Mouse (Mus musculus) urinary bladder, postnatal 14 days (tissue): Measurements from ENCODE around the gene Cyp39a1.

ENCODE experiments used
- DNase-seq: peaks from one replicate; pipeline ENCODE4 v3.0.0; 2021; ENCODE audit warnings: low spot score

Gene Cyp39a1

GRCm38 (mm10) chr17:43684086-43684485, 16.9 kb downstream of the Cyp39a1 start:
- DNase-seq: no peak

- DNase-seq: no peak
Measured at GRCm38 (mm10) chr17:43684638-43685037, 17.4 kb downstream of the Cyp39a1 start.

DNA sequence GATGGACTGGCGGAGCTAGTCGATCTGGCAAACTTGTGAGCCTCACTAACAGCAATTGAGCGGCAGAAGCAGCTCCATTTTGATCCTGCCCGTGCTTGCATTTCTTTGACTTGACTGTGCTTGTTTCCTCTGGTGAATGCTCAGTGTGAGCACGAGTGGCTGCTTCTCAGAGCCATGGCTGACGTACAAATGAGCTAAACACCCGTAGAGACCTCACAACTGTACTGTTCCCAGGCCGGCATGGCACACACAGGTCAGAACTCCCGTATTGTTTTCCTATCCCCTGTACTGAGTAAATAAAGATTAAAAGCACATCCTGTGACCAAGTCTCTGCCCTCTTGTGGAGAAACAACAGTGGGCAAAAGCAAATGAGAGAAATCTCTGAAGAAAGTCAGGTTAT, 22.4 kb downstream of the Cyp39a1 start:
- DNase-seq: no peak

- DNase-seq: peak; percentile 74
Measured at GRCm38 (mm10) chr17:43698997-43699649, 31.9 kb downstream of the Cyp39a1 start.

DNA sequence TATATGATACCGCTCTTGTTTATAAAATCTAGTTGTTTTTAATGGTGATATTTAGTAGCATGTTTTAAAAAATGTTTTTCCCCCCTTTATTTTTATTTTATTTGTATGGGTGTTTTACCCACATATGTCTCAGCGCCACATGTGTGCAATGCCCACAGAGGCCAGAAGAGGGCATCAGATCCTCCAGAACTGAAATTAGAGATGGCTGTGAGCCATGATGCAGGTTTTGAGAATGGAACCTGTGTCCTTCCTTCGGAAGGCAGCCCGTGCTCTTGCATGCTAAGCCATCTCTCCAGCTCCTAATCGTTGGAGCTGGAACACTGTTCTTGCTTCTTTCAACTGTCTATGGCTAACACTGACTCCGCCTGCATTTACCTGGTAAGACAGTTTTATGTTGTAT, 33.8 kb downstream of the Cyp39a1 start:
- DNase-seq: peak; percentile 50

GRCm38 (mm10) chr17:43704216-43704930, 37.1 kb downstream of the Cyp39a1 start:
- DNase-seq: no peak

DNA sequence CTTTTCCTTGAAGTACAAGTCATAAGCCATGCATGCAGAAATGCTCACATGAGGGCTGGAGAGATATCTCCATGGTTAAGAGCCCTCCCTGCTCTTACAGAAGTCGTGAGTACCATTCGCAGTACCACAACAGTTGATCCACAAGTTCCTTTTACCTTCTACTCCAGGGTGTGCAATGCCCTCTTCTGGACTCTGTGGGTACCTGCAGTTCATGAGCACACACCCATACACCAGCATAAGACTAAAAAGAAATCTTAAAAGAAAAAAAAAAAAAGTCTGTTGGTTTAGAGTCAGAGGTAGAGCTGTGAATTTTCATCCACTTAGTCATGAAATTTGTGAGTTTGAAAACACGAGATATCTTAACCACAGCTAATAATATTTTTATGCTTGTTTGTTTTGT, 39.5 kb downstream of the Cyp39a1 start:
- no peak for DNase-seq

GRCm38 (mm10) chr17:43707254-43707653, 40.0 kb downstream of the Cyp39a1 start:
- DNase-seq: peak; percentile 47

- DNase-seq: no peak
Measured at GRCm38 (mm10) chr17:43711557-43712352, 44.5 kb downstream of the Cyp39a1 start.

- DNase-seq: no peak
Measured at GRCm38 (mm10) chr17:43714191-43714590, 47.0 kb downstream of the Cyp39a1 start.

DNA sequence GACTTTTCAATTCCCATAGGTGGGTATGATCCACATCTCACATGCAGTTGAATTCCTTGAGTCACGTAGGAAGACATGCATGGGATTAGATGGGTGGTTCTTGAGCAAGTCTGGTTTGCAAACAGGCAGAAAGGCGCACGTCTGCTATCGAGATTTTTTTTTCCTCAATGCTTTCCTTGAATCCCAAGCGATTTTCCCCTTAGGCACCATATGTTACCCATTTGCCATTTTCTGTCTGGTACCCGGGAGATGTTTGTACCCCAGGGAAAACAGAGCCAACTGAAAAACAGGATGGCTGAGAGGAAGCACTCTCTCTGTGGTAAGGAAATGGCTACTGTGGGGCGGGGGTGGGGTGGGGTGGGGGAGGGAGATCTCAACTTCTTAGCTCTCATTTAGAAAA, 49.4 kb downstream of the Cyp39a1 start:
- no peak for DNase-seq

DNA sequence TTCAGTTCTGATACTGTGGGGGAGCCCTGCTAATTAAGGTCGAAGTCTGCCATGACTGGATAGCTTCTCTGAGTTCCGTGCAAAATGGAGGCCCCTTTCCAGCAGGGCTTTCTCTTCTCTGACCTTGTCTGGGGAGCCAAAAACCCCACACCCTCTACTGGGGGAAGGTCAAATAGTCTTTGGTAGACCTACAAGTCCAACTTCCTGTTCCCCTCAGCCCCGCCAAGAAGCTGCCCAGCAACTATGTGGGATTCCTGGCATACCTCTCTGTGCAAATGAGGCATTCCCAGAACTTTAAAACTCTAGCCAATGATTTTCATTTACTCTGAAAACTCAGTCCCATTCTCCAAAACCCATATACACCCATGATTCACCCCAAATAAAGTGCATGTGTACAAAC, 52.2 kb downstream of the Cyp39a1 start:
- no peak for DNase-seq

- no peak for DNase-seq
Measured at GRCm38 (mm10) chr17:43724480-43724879, 57.3 kb downstream of the Cyp39a1 start.

DNA sequence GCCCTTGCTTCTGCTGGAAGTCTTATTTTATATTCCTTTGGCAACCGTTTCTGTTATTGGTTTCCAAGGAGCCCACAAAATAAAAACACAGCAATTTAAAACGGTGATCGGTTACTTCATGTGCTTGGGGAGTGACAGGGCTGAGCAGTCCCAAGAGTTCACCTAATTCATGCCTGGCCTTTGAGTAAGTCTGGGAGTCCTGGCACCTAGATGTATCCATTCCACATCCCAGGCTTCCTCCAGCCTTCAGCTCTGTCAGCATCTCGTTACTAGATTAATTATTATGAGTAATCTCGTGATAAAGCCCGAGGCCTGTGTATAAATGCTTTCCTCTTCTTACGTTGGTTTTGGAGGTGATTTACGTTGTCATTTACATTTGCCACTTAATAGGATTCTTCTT, 64.1 kb downstream of the Cyp39a1 start:
- DNase-seq: no peak

GRCm38 (mm10) chr17:43731976-43732375, 64.8 kb downstream of the Cyp39a1 start:
- DNase-seq: no peak

DNA sequence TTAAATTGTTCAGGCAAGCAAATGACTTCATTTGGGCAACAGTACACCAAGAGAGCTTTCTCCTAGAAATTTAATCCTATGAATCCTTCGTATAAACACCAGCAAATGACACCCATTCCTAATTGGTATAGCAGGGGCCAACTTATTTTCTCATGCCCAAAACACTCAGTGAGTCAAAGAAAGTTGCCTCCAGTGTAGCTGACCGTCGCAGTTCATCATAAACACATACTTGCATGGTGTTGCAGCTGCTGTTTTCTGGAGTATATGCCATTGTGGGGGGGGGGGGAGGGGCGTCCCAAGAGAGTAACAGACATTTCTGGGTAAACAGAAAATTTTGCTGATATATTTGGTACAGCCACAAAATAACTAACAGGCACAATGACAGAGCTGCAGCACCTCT, 67.0 kb downstream of the Cyp39a1 start:
- no peak for DNase-seq

- DNase-seq: no peak
Measured at GRCm38 (mm10) chr17:43743933-43744332, 76.7 kb downstream of the Cyp39a1 start.

GRCm38 (mm10) chr17:43744425-43744824, 77.2 kb downstream of the Cyp39a1 start:
- DNase-seq: no peak

GRCm38 (mm10) chr17:43751146-43751545, 83.9 kb downstream of the Cyp39a1 start:
- no peak for DNase-seq

DNA sequence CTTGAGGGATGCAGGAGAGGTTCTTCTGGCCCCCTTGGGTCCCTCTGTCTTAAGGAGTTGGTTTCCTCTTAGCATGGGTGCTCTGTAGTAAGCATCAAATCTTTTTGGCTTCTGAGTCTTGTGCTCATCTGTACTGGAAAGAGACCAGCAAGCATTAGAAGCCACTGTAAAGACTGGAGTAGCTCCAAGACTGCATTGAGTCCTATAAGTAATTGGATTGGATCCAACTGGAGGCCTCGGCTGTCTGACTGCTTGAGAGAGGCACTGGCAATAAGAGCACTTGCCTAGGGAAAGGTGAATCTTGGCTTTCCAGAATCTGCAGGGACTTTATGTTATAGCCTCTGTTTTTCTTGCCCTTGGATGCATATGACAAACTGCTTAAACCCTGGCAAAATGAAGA, 85.6 kb downstream of the Cyp39a1 start:
- no peak for DNase-seq

- no peak for DNase-seq
Measured at GRCm38 (mm10) chr17:43754687-43755086, 87.5 kb downstream of the Cyp39a1 start.

DNA sequence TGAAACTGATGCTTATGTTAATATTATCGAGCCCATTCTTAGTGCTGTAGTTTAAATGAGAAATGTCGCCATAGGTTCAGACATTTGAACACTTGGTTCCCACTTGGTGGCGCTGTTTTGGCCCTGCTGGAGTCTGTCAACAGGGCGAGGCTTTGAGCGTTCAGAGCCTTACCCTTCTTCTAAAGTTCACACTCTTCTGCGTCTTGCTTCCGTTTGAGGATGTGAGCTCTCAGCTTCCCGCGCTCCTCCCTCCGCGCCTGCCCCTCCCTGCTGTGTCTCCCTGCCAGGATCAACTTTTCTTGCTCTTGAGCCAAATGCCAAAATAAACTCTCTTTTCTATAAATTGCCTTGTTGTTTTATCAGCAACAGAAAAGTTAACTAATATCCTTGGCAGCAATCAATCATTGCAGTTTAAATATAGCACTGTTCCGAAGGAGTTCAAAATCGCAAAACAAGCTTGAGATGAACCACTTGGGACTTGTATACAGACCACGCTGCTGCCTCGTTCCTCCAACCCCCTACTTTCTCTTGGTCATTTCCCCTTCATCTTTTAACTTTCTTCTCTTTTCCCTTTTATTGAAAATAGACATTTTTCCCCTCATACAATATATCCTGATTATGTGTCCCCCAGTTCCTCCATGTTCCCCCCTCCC, 91.5 kb downstream of the Cyp39a1 start:
- peak; percentile 11 for DNase-seq
